Mouse (Mus musculus): ENCODE measurements at regions not wholly inside any gene's neighbourhood (a gene's known extent, or its start where the extent isn't known, plus 50 kb on each side); places are given as distances from the start of the nearest gene placed in this dataset.

DNA sequence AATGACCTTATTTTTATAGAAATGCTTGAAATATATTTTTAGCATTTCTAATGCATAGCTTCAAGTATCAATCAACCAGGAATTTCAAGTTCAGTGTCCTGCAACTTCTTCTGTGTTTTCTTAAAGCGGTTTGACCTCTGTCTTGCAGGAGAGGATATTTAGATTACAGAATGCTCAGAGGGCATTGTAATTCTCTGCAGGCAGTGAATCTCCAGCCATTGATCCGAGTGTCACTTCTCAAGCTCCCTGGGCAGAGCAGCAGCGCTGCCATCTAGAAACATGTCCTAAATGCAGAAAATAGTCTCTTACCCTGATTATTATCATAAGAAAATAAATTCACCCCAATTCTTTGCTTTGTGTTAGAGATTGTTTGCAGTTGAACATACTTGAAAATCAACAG, 687.7 kb upstream of the Gje1 start:
- Histone ChIP-seq H3K4me1 (0 out of 2 replicates have a peak, but pooled peaks cover 2% of the 10 kb centered on the region), H3K27ac (no peak overlapping the region), H3K9me3 (replicated peaks) (no peaks in the 10 kb centered on the region), H3K4me3 (no peak overlapping the region), H3K36me3 (ENCODE audit: poor library complexity, severe bottlenecking) (no peaks in the 10 kb centered on the region), H3K4me2 (no peak overlapping the region), H3K27me3 (no peaks in the 10 kb centered on the region), H3K9ac (no peak overlapping the region)
- no peak for ATAC-seq
- 24% methylated on average over 3 of the region's 3 CpGs for WGBS

DNA sequence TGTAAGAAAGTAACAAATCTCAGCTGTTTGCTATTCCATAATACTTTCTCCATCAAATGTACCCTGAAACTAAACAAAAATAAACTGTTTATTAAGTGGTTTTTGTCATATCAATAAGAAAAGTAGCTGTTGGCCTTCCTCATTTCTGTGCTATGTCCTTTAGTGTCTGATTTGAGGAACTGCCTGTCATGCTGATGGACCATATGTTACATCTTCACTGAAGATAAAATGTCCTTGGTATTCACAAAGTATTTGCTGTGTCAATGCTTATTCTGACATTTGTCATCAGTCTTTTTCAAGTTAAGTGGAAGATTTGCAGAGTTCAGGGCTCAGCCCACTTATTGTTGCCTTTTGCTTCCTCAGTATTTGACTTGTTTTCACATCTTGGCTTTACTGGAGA, 682.0 kb upstream of the Gje1 start:
- no peak overlapping the region for H3K9ac ChIP-seq
- H3K4me1 ChIP-seq = no peaks in the 10 kb centered on the region
- no peaks in the 10 kb centered on the region for H3K27me3 ChIP-seq
- H3K4me3 ChIP-seq = no peak overlapping the region
- ATAC-seq = no peak
- no peak overlapping the region for H3K27ac ChIP-seq
- no peaks in the 10 kb centered on the region for H3K36me3 ChIP-seq (ENCODE audit: poor library complexity, severe bottlenecking)
- H3K4me2 ChIP-seq = no peak overlapping the region
- no peaks in the 10 kb centered on the region for H3K9me3 ChIP-seq (replicated peaks)

DNA sequence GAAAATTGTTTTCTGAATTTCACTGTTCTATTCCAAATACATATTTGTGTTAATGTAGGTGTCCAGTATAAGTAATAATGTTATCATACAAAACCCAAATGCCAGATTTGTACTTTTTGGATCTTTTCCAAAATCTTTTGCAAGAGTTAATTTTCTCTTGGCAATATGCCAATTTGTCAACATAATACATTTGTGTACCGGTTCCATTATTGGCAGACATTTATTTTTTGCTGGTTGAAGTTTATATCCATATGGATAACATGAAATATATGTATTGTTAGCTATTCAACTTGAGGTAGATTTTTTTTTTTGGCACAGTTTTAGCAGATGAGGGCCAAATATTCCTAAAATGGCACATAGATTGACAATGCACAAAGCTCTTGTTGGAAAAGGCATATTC, 679.1 kb upstream of the Gje1 start:
- Histone ChIP-seq H3K9ac (no peak overlapping the region), H3K27ac (no peak overlapping the region), H3K4me1 (no peaks in the 10 kb centered on the region), H3K4me3 (no peak overlapping the region), H3K4me2 (no peak overlapping the region), H3K9me3 (replicated peaks) (no peaks in the 10 kb centered on the region), H3K27me3 (no peaks in the 10 kb centered on the region), H3K36me3 (ENCODE audit: poor library complexity, severe bottlenecking) (no peaks in the 10 kb centered on the region)
- WGBS = 59% methylated on average over 1 of the region's 1 CpGs
- ATAC-seq = 0 out of 2 replicates have a peak, but pooled peaks have one; percentile 43

DNA sequence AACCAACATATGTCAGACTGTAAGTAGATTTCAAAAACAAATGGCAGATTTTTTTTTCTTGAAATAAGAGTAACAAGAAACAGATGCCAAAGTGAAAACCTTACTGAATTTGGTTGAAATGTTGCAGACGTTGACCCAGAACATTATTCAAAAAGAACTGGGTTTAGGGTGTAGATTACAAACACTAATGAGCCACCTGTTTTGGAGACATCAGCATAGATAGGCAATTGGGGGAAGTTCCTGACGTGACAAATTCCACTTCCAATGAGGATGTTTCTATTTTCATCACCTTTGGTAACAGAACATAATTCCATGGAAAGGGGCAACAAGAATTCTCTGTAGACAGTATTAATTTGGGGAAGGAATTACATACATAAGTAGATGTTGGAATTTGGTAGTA, 677.3 kb upstream of the Gje1 start:
- no peaks in the 10 kb centered on the region for H3K4me1 ChIP-seq
- WGBS = 69% methylated on average over 2 of the region's 2 CpGs
- no peaks in the 10 kb centered on the region for H3K9me3 ChIP-seq (replicated peaks)
- no peaks in the 10 kb centered on the region for H3K36me3 ChIP-seq (ENCODE audit: poor library complexity, severe bottlenecking)
- H3K27me3 ChIP-seq = no peaks in the 10 kb centered on the region
- H3K9ac ChIP-seq = no peak overlapping the region
- no peak for ATAC-seq
- H3K4me3 ChIP-seq = no peak overlapping the region
- H3K27ac ChIP-seq = no peak overlapping the region
- H3K4me2 ChIP-seq = no peak overlapping the region

DNA sequence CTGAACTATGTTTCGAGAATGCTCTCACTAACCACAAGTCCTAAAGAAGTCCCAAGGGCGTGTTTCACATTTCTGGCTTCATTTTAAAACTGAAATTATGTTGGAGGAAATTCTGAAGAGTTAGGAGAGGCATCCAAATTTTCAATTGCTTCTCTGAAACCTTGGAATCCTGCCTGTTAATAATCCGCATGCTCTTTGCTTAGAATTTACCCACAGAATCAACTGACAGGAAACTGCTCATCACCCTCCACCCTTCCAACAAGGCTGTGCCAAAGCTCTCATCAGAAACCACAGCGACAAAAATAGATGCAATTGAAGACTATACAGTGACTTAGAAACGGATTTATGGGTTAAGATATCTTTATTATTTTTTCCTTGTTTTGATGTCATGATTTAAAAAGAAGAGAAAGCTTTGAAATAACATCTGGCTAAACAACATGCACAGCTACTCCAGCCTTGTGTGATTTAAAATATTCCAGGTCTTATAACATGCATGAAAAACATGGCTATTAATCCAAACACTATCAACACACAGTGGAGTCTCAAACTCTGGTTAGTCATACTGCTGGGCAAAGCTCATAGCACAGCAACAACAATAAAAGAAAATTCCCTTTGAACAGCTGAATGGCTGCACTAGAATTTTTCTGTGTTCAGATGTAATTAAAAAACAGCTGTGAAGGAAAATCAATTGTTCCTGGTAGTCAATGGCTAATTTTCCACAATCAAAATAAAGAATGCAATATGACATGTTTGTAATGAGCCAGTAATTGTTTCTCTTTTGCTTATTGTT, 674.2 kb upstream of the Gje1 start:
- no peak overlapping the region for H3K4me2 ChIP-seq
- 0 out of 2 replicates have a peak, but pooled peaks have one; percentile 62 for ATAC-seq
- H3K36me3 ChIP-seq (ENCODE audit: poor library complexity, severe bottlenecking) = no peaks in the 10 kb centered on the region
- H3K27me3 ChIP-seq = no peaks in the 10 kb centered on the region
- H3K4me1 ChIP-seq = no peaks in the 10 kb centered on the region
- no peak overlapping the region for H3K9ac ChIP-seq
- H3K4me3 ChIP-seq = no peak overlapping the region
- 69% methylated on average over 5 of the region's 5 CpGs for WGBS
- no peaks in the 10 kb centered on the region for H3K9me3 ChIP-seq (replicated peaks)
- no peak overlapping the region for H3K27ac ChIP-seq

DNA sequence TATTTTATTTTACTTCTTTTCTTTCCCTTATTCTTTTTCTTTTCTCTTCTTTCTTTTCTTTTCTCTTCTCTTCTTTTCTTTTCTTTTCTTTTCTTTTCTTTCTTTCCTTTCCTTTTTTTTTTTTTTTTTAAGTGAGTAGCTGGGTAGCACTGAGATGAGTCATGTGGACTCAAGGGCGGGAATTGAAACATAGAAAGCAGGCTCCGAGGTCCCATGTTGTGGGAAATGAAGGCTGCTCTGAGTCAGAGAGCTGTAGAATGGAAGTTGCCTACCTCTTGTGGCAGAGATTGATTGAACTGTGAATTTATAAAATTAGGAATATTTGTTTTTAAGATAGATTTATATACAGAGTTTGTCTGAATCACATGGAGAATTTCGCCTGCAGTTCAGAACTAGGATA, 655.6 kb upstream of the Gje1 start:
- Histone ChIP-seq H3K36me3 (ENCODE audit: poor library complexity, severe bottlenecking) (no peaks in the 10 kb centered on the region), H3K4me3 (no peak overlapping the region), H3K27ac (no peak overlapping the region), H3K4me1 (no peaks in the 10 kb centered on the region), H3K27me3 (no peaks in the 10 kb centered on the region), H3K4me2 (no peak overlapping the region), H3K9me3 (replicated peaks) (no peaks in the 10 kb centered on the region), H3K9ac (no peak overlapping the region)
- no peak for ATAC-seq
- 91% methylated on average over 3 of the region's 3 CpGs for WGBS

All from forebrain, embryonic 13.5 days (tissue).